Mouse (Mus musculus) adrenal gland, postnatal 4 days (tissue): ENCODE measurements around the gene Ank3. TPM values are rescaled to one million over a fixed set of nuclear protein-coding genes. Genes with fewer than 3 reads are reported as not detected.

ENCODE experiments used
- total RNA-seq, 2 experiments: library from RNA; stranded (reverse); gene quantifications; 2 replicates each; pipeline ENCODE4 v1.2.3; 2021

Gene Ank3
- total RNA-seq, 2 experiments from 2014 or later, result 37.4 to 54.2 TPM

Other genes with a start within 250 kb of the Ank3 start
- 10 to 100 TPM; 18.5 to 18.8 TPM for gene Rhobtb1, start 247.3 kb upstream of the Ank3 start, total RNA-seq
- 1 to 10 TPM; 6.6 to 7.7 TPM for gene A930033H14Rik, start 185.7 kb upstream of the Ank3 start, total RNA-seq
- gene Cdk1, start 45.8 kb upstream of the Ank3 start, total RNA-seq, result 10 to 100 TPM; 79.6 to 84.1 TPM